Mouse (Mus musculus) heart, adult 2 months (tissue): Measurements from ENCODE around the gene Uxt.

Source experiments
- CTCF ChIP-seq: fragments of 200-600 bp; IDR thresholded peaks from 2 replicates; pipeline ENCODE4 v1.8.1; 2022; ENCODE audit warnings: antibody characterized with exemption, mild to moderate bottlenecking, moderate library complexity
- EP300 ChIP-seq: fragments of 200-500 bp; IDR thresholded peaks from 2 replicates; pipeline ENCODE4 v1.6.1; 2011; ENCODE audit warnings: low read depth, low read length, control low read depth; ENCODE audit not compliant: insufficient read depth

- no peak for TF ChIP-seq CTCF
- TF ChIP-seq EP300, result no peak
Measured at GRCm38 (mm10) chrX:20915075-20915474, 46.7 kb downstream of the Uxt start.
